Mouse (Mus musculus) intestine, embryonic 16.5 days (tissue): ENCODE measurements around the gene Epb41l2. TPM values are rescaled to one million over a fixed set of nuclear protein-coding genes. Genes with fewer than 3 reads are reported as not detected.

ENCODE experiments used
- ATAC-seq: fragments of 200-750 bp; cut with Nextera tagmentation; 2 replicates; pipeline ENCODE4 v1.8.0; 2017; ENCODE audit warnings: moderate TSS enrichment, moderate library complexity
- H3K27ac ChIP-seq: fragments of 300-500 bp; sonication (generic); 2 replicates; pipeline ENCODE4 v1.5.1; 2014; ENCODE audit warnings: mild to moderate bottlenecking, low read length
- H3K27me3 ChIP-seq: fragments of 300-500 bp; sonication (generic); replicated peaks from 2 replicates; pipeline ENCODE4 v1.6.1; 2014; ENCODE audit warnings: low read length, control low read depth, mixed read lengths; ENCODE audit not compliant: control insufficient read depth, insufficient read depth
- H3K36me3 ChIP-seq: fragments of 300-500 bp; sonication (generic); 2 replicates; pipeline ENCODE4 v1.6.1; 2014; ENCODE audit warnings: low read length, control low read depth; ENCODE audit not compliant: control insufficient read depth, insufficient read depth
- H3K4me1 ChIP-seq: fragments of 300-500 bp; sonication (generic); 2 replicates; pipeline ENCODE4 v1.6.1; 2014; ENCODE audit warnings: low read length, control low read depth, mixed read lengths; ENCODE audit not compliant: control insufficient read depth, insufficient read depth
- H3K4me2 ChIP-seq: fragments of 300-500 bp; sonication (generic); 2 replicates; pipeline ENCODE4 v1.6.1; 2014; ENCODE audit warnings: low read depth, low read length, control low read depth
- H3K4me3 ChIP-seq: fragments of 300-500 bp; sonication (generic); 2 replicates; pipeline ENCODE4 v1.5.1; 2014; ENCODE audit warnings: mild to moderate bottlenecking, low read length
- H3K9ac ChIP-seq: fragments of 300-500 bp; sonication (generic); 2 replicates; pipeline ENCODE4 v1.6.1; 2014; ENCODE audit warnings: low read depth, low read length
- H3K9me3 ChIP-seq: fragments of 300-500 bp; sonication (generic); 2 replicates; pipeline ENCODE4 v1.6.1; 2016; ENCODE audit warnings: low read length, control low read depth; ENCODE audit not compliant: control insufficient read depth
- WGBS: fragments of 180-500 bp; shearing (Covaris S2); extraction: QIAGEN DNeasy Blood & Tissue Kit; methylation state at CpG from one replicate; pipeline ENCODE4 v1.1.7; 2014; 5-methylcytosine and 5-hydroxymethylcytosine counted together
- polyA plus RNA-seq: library from polyadenylated mRNA; unstranded; fragments of >200 nt; fragmentation: Nextera tagmentation; extraction: Ambion mirVana; gene quantifications from 2 replicates; pipeline ENCODE4 v1.2.1, GENCODE M21; 2015

The Epb41l2 gene
- polyA plus RNA-seq, 1 experiment from 2014 or later, result 34.6 TPM

DNA sequence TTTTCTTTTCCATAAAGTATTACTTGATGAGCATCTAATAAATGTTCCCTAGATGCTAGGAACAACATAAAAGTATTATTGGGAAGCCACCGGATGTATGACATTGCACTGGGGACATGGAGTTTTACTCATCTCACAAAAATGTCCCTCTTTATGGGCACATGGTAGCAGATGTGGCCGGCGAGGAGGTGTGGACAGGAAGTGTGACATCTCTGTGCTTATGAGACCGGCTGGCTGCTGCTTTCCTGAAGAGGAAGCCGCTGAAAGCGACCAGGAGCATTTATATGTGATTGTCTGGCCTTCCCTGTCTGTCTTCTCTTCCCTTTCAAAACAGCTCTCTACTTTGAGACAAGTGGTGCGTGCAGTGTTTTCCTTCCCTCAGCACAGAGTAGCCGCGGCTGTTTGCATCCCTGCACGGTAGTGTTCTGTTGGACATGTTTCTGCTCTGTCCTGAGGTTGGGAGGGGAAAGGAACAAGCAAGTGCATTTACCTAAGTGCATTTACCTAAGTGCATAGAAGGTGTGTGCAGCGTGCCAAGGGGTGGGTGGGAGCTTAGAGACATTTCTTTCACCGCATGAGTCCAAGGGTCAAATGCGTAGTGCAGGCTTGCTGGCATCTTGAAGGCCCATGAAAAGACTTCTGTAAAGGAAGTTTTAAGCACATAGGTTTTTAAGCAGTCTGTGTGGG, 74.9 kb downstream of the Epb41l2 start:
- Histone ChIP-seq H3K9me3 (no peaks in the 10 kb centered on the region), H3K4me3 (no peak overlapping the region; the same call in 1 of the 2 replicates), H3K27ac (peak overlapping the region; percentile 81), H3K4me2 (peak overlapping the region; percentile 26), H3K4me1 (peaks cover 40% of the 10 kb centered on the region), H3K9ac (0 out of 2 replicates have a peak overlapping the region, but pooled peaks have one; percentile 37), H3K36me3 (no peaks in the 10 kb centered on the region), H3K27me3 (no peaks in the 10 kb centered on the region)
- peak; percentile 81 for ATAC-seq
- WGBS, result 44% methylated on average over 13 of the region's 13 CpGs

DNA sequence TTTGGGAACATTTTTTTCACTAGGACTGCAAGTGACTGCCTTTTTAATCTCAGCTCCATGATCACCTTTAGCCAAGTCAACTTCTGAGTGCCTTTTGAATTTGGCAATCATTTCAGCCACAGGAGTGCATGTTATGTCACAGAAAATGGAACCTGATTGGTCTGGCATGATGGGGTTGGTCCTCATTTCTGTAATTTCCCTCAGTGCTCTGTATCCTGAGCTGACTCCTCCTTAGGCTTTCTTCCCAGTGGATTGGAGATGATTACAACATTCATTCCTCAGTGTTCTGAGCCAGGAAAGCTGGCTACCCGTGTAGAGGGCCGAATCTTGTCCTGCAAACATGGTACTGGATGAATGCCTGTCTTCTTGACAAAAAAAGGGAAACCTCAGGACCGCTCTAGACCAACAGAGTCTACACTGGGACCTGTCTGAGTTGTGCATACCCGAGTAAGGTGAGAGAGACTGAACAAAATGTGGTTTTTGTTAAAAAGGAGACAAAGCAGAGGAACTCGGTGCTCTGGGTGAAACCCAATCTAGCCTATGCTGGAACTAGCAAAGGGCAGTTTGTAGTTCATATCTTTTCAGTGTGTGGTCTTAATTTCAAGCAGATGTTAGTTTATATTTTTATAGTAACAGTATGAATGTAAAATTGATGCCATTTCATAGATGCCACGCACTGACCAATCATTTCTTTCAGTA, 77.3 kb downstream of the Epb41l2 start:
- ATAC-seq, result no peak
- Histone ChIP-seq H3K4me2 (no peak overlapping the region), H3K9ac (no peak overlapping the region), H3K9me3 (no peaks in the 10 kb centered on the region), H3K4me3 (no peak overlapping the region), H3K36me3 (no peaks in the 10 kb centered on the region), H3K27me3 (no peaks in the 10 kb centered on the region), H3K27ac (no peak overlapping the region), H3K4me1 (peaks cover 28% of the 10 kb centered on the region)
- whole genome bisulfite sequencing, result 85% methylated on average over 6 of the region's 6 CpGs

DNA sequence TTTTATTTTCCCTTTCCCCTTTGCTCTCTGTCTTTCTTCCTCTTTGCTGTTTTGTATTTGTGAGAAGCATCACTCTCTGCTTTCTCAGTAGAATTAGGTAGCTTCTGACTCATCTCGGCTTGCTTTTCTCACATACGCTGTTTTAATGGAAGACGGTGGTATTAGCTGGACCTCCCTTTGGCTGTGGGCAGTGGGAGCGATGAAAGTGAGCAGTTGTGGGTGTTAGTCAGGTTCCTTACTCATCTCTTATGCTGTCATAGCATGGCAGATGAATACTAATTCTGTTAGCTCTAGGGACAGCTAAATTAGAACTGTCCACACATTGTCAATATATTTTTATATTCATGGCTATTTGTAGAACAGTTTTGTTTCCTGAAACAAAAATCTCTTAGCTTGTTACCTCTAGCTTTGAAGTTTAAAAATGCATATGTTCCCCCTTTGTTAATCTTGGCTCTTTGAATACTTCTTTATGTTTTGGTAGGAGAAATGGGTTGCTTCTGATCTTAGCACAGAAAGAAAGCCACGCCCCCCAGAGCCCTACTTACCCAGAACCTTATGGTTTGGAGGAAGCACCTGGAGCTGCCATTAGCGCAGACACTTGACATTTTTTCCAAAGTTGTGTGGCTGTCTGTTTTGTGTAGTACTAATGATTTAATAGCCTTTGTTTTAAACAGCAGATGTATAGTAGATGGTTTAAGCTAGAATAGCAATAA, 78.1 kb downstream of the Epb41l2 start:
- Histone ChIP-seq H3K4me3 (no peak overlapping the region), H3K27me3 (no peaks in the 10 kb centered on the region), H3K9ac (no peak overlapping the region), H3K4me1 (peaks cover 21% of the 10 kb centered on the region), H3K36me3 (no peaks in the 10 kb centered on the region), H3K9me3 (no peaks in the 10 kb centered on the region), H3K27ac (no peak overlapping the region), H3K4me2 (no peak overlapping the region)
- 88% methylated on average over 6 of the region's 6 CpGs for WGBS
- no peak for ATAC-seq

DNA sequence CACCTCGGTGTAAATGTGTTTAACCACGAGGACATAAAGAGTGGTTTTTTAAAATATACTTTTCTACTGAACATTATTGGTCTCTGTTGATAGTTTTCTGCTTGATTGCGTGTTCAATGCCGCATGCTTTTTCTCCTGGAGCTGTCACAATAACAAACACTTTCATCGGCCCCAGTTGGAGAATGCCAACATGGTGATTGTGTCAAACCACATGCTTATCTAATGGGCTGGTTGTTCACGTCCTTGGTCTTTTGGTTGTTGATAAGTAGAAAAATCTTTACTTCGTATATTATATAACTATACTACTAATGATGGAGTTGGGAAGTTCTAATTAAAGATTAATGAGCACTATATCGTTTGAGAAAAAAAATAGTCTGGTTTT, 78.7 kb downstream of the Epb41l2 start:
- H3K4me1 ChIP-seq, result peaks cover 16% of the 10 kb centered on the region
- no peak for ATAC-seq
- H3K4me3 ChIP-seq, result no peak overlapping the region
- 77% methylated on average over 8 of the region's 8 CpGs for WGBS
- H3K27me3 ChIP-seq, result no peaks in the 10 kb centered on the region
- no peak overlapping the region for H3K27ac ChIP-seq
- no peak overlapping the region for H3K4me2 ChIP-seq
- H3K9me3 ChIP-seq, result no peaks in the 10 kb centered on the region
- H3K36me3 ChIP-seq, result no peaks in the 10 kb centered on the region
- H3K9ac ChIP-seq, result no peak overlapping the region

DNA sequence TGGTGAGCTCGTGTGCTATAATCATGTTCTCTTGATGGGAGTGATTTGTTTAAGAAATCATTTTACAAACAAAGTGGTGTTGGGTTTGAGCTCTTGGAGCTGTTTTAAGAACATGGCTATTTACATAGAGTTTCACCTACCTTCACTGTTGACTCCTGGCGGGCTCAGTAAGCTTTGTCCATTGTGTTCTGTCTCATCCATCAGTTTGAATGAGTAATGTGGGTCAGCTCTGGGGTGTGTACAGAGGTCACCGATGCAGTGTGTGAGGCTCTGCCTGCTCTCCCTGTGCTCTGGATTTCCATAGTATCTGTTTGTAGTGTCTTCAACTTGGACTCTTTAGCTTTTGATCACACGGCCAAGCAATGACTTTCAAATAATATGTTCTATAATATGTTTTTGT, 79.6 kb downstream of the Epb41l2 start:
- H3K9me3 ChIP-seq, result no peaks in the 10 kb centered on the region

DNA sequence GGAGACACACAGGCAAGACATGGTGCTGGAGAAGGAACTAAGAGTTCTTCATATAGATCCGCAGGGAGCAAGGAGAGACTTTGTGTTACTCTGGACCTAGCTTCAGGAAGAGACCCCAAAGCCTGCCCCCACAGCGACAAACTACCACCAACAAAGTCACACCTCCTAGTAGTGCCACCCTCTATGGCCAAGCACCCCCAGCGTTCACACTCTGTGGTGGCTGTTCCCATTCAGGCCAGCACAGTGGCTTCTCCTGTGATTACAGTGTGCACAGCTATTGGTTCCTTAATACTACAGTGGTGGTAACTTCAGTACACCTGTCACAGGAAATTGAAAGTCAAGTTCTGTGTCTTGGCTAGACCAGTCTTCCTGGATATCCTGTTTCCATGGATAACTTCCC, 80.3 kb downstream of the Epb41l2 start:
- Histone ChIP-seq H3K36me3 (peaks cover 7% of the 10 kb centered on the region; the same call in 1 of the 2 replicates), H3K4me2 (no peak overlapping the region), H3K4me3 (no peak overlapping the region), H3K27me3 (no peaks in the 10 kb centered on the region), H3K9ac (no peak overlapping the region), H3K4me1 (peaks cover 5% of the 10 kb centered on the region), H3K27ac (no peak overlapping the region), H3K9me3 (no peaks in the 10 kb centered on the region)
- ATAC-seq, result no peak
- WGBS, result 89% methylated on average over 3 of the region's 3 CpGs

More for the DNA sequence above, 79.6 kb downstream of the Epb41l2 start:
- no peak overlapping the region for H3K27ac ChIP-seq
- H3K4me1 ChIP-seq, result peaks cover 12% of the 10 kb centered on the region
- WGBS, result 52% methylated on average over 4 of the region's 4 CpGs
- H3K4me2 ChIP-seq, result no peak overlapping the region
- no peak overlapping the region for H3K4me3 ChIP-seq
- H3K27me3 ChIP-seq, result no peaks in the 10 kb centered on the region
- H3K9ac ChIP-seq, result no peak overlapping the region
- ATAC-seq, result no peak
- H3K36me3 ChIP-seq, result peaks cover 5% of the 10 kb centered on the region; the same call in 1 of the 2 replicates

DNA sequence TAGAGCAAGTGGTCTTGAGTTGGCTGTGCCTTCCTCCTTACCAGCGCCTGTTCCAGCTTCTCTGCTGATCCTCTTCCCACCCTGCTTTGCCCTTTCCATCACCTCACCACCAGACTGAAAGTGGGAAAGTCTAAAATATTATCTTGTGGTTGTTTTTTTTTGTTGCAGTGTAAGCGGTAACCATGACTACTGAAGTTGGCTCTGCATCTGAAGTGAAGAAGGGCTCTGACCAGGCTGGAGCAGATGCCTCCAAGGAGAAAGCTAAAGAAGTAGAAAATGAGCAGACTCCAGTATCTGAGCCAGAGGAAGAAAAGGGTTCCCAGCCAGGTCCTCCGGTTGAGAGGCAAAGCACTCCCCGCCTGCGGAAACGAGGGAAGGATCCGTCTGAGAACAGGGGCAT, 81.8 kb downstream of the Epb41l2 start:
- Histone ChIP-seq H3K36me3 (peaks cover 10% of the 10 kb centered on the region; the same call in 1 of the 2 replicates), H3K4me1 (no peaks in the 10 kb centered on the region; the same call in 1 of the 2 replicates), H3K27me3 (no peaks in the 10 kb centered on the region), H3K4me3 (no peak overlapping the region), H3K9ac (no peak overlapping the region), H3K4me2 (no peak overlapping the region), H3K9me3 (no peaks in the 10 kb centered on the region), H3K27ac (no peak overlapping the region)
- no peak for ATAC-seq
- 78% methylated on average over 7 of the region's 7 CpGs for WGBS

DNA sequence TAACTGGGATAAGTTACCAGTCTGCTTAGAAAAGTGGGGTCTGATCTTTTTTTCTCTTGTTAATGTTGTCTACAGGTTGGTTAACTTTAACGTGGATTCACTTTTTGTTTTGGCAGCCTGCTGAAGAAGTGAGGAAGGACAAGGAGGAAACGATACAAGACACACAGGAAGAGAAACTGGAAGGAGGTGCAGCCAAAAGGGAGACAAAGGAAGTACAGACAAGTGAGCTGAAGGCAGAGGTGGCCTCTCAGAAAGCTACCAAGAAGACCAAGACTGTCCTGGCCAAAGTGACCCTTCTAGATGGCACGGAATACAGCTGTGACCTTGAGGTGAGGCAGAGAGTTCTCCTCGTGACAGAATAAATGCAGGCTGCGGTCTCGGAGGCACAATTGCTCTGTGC, 84.0 kb downstream of the Epb41l2 start:
- Histone ChIP-seq H3K9ac (no peak overlapping the region), H3K36me3 (peaks cover 10% of the 10 kb centered on the region; the same call in 1 of the 2 replicates), H3K27me3 (no peaks in the 10 kb centered on the region), H3K27ac (no peak overlapping the region), H3K9me3 (no peaks in the 10 kb centered on the region), H3K4me3 (no peak overlapping the region), H3K4me2 (no peak overlapping the region), H3K4me1 (no peaks in the 10 kb centered on the region; the same call in 1 of the 2 replicates)
- ATAC-seq, result no peak
- WGBS, result 82% methylated on average over 6 of the region's 6 CpGs

DNA sequence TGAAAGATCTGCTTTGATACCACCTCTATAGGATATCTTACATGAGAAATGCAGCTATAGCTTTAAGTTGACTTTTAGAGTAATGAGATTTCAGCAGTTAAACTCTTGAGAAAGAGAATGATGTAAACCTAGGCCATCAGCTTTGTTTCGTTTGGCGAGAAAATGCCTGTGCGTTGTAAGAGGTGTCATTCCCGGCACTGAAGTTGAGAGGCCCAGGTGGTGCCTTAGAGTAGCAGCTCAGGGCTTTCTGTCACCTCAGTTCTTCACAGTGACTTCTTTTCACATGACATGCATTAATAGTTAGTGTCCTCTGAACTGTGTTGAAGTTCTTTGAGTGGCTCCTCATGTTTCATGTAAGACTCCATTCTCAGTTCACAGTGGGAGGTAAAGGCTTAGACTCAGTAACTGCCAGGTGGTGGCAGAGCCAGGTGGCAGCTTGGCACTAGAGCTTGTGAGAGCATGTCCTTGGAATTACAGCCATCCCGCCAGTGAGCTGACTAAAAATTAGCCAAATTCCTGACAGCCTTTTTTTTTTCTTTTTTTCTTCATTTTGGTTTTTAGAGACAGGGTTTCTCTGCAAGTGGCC, 84.7 kb downstream of the Epb41l2 start:
- H3K4me1 ChIP-seq, result peaks cover 2% of the 10 kb centered on the region
- no peaks in the 10 kb centered on the region for H3K9me3 ChIP-seq
- no peak overlapping the region for H3K9ac ChIP-seq
- H3K27me3 ChIP-seq, result no peaks in the 10 kb centered on the region
- no peak for ATAC-seq
- H3K4me2 ChIP-seq, result no peak overlapping the region
- no peak overlapping the region for H3K27ac ChIP-seq
- WGBS, result 80% methylated on average over 5 of the region's 5 CpGs
- H3K4me3 ChIP-seq, result no peak overlapping the region
- peaks cover 10% of the 10 kb centered on the region; the same call in 1 of the 2 replicates for H3K36me3 ChIP-seq
